Mouse (Mus musculus) lung, embryonic 14.5 days (tissue): ENCODE results near the gene Tmem132e. TPM values are rescaled to one million over a fixed set of nuclear protein-coding genes. Genes with fewer than 3 reads are reported as not detected.

Source experiments
- ATAC-seq: fragments of 200-750 bp; cut with Nextera tagmentation; 2 replicates; pipeline ENCODE4 v1.8.0; 2017; ENCODE audit warnings: mild to moderate bottlenecking, moderate TSS enrichment, moderate library complexity; ENCODE audit not compliant: insufficient read depth
- DNase-seq: peaks from one replicate; pipeline ENCODE4 v3.0.0-alpha.2; 2015
- H3K27ac ChIP-seq: fragments of 300-500 bp; sonication (generic); 2 replicates; pipeline ENCODE4 v1.5.1; 2014; ENCODE audit warnings: low read depth, mild to moderate bottlenecking, moderate library complexity
- H3K27me3 ChIP-seq: fragments of 300-500 bp; sonication (generic); 2 replicates; pipeline ENCODE4 v1.6.1; 2014; ENCODE audit warnings: low read length, control low read depth; ENCODE audit not compliant: insufficient read depth
- H3K36me3 ChIP-seq: fragments of 300-500 bp; sonication (generic); 2 replicates; pipeline ENCODE4 v1.6.1; 2014; ENCODE audit warnings: control low read depth; ENCODE audit not compliant: insufficient read depth
- H3K4me1 ChIP-seq: fragments of 300-500 bp; sonication (generic); 2 replicates; pipeline ENCODE4 v1.6.1; 2014; ENCODE audit warnings: antibody characterized with exemption, control low read depth; ENCODE audit not compliant: insufficient read depth
- H3K4me2 ChIP-seq: fragments of 300-500 bp; sonication (generic); 2 replicates; pipeline ENCODE4 v1.6.1; 2014; ENCODE audit warnings: mild to moderate bottlenecking
- H3K4me3 ChIP-seq: fragments of 300-500 bp; sonication (generic); 2 replicates; pipeline ENCODE4 v1.5.1; 2014; ENCODE audit warnings: low read depth, low read length
- H3K9ac ChIP-seq: fragments of 300-500 bp; sonication (generic); 2 replicates; pipeline ENCODE4 v1.6.1; 2014
- H3K9me3 ChIP-seq: fragments of 300-500 bp; sonication (generic); 2 replicates; pipeline ENCODE4 v1.6.1; 2016; ENCODE audit warnings: low read depth, low read length, control low read depth
- CTCF ChIP-seq: IDR thresholded peaks from 2 replicates; pipeline ENCODE4 v1.5.1; 2016; ENCODE audit warnings: antibody characterized with exemption, low read depth
- WGBS: fragments of 180-500 bp; shearing (Covaris S2); extraction: QIAGEN DNeasy Blood & Tissue Kit; methylation state at CpG from one replicate; pipeline ENCODE4 v1.1.7; 2014; 5-methylcytosine and 5-hydroxymethylcytosine counted together
- polyA plus RNA-seq: library from polyadenylated mRNA; unstranded; fragments of >200 nt; fragmentation: Nextera tagmentation; extraction: Ambion mirVana; gene quantifications from 2 replicates; pipeline ENCODE4 v1.2.1, GENCODE M21; 2014

Gene Tmem132e
- polyA plus RNA-seq, 1 experiment from 2014 or later = 0.33 TPM

- Histone ChIP-seq H3K27ac (no peak overlapping the region), H3K4me3 (no peak overlapping the region), H3K9ac (no peak overlapping the region), H3K9me3 (no peaks in the 10 kb centered on the region), H3K27me3 (no peaks in the 10 kb centered on the region), H3K4me2 (no peak overlapping the region), H3K4me1 (no peaks in the 10 kb centered on the region), H3K36me3 (no peaks in the 10 kb centered on the region)
- 32% methylated on average over 3 of the region's 3 CpGs for WGBS
- ATAC-seq (peak; percentile 35; the same call in 1 of the 2 replicates), DNase-seq (peak; percentile 53)
- TF ChIP-seq CTCF = no peak
These were observed 16.9 kb downstream of the Tmem132e start for GRCm38 (mm10) chr11:82405641-82406040.

- Histone ChIP-seq H3K27ac (no peak overlapping the region), H3K36me3 (no peaks in the 10 kb centered on the region), H3K27me3 (no peaks in the 10 kb centered on the region), H3K4me1 (no peaks in the 10 kb centered on the region), H3K9ac (no peak overlapping the region), H3K4me2 (no peak overlapping the region), H3K9me3 (no peaks in the 10 kb centered on the region), H3K4me3 (no peak overlapping the region)
- 34% methylated on average over 11 of the region's 11 CpGs for WGBS
- no peak for TF ChIP-seq CTCF
- ATAC-seq (no peak), DNase-seq (no peak)
These were observed 17.9 kb downstream of the Tmem132e start for GRCm38 (mm10) chr11:82406358-82407221.

- Histone ChIP-seq H3K27me3 (no peaks in the 10 kb centered on the region), H3K4me1 (no peaks in the 10 kb centered on the region), H3K4me2 (no peak overlapping the region), H3K4me3 (no peak overlapping the region), H3K27ac (no peak overlapping the region), H3K36me3 (no peaks in the 10 kb centered on the region), H3K9ac (no peak overlapping the region), H3K9me3 (no peaks in the 10 kb centered on the region)
- DNase-seq = no peak
- 54% methylated on average over 1 of the region's 1 CpGs for WGBS
- ATAC-seq = no peak
- no peak for TF ChIP-seq CTCF
These were observed 23.8 kb downstream of the Tmem132e start for GRCm38 (mm10) chr11:82412496-82412895.

- ATAC-seq (no peak), DNase-seq (no peak)
- Histone ChIP-seq H3K9me3 (no peaks in the 10 kb centered on the region), H3K4me3 (no peak overlapping the region), H3K9ac (no peak overlapping the region), H3K36me3 (no peaks in the 10 kb centered on the region), H3K4me2 (no peak overlapping the region), H3K27me3 (no peaks in the 10 kb centered on the region), H3K27ac (no peak overlapping the region), H3K4me1 (no peaks in the 10 kb centered on the region)
- TF ChIP-seq CTCF = no peak
- 28% methylated on average over 8 of the region's 9 CpGs for WGBS
These were observed 29.8 kb downstream of the Tmem132e start for GRCm38 (mm10) chr11:82418337-82419041.

- no peaks in the 10 kb centered on the region for H3K36me3 ChIP-seq
- DNase-seq (no peak), ATAC-seq (no peak)
- H3K4me3 ChIP-seq = no peak overlapping the region
- no peak for TF ChIP-seq CTCF
- no peak overlapping the region for H3K9ac ChIP-seq
- no peak overlapping the region for H3K4me2 ChIP-seq
- WGBS = 56% methylated on average over 5 of the region's 5 CpGs
- H3K27ac ChIP-seq = no peak overlapping the region
- no peaks in the 10 kb centered on the region for H3K27me3 ChIP-seq
- no peaks in the 10 kb centered on the region for H3K9me3 ChIP-seq
- no peaks in the 10 kb centered on the region for H3K4me1 ChIP-seq
These were observed 33.2 kb downstream of the Tmem132e start for GRCm38 (mm10) chr11:82421909-82422308.

- no peak overlapping the region for H3K4me2 ChIP-seq
- H3K4me3 ChIP-seq = no peak overlapping the region
- no peaks in the 10 kb centered on the region for H3K27me3 ChIP-seq
- ATAC-seq (no peak), DNase-seq (no peak)
- H3K4me1 ChIP-seq = no peaks in the 10 kb centered on the region
- no peaks in the 10 kb centered on the region for H3K36me3 ChIP-seq
- WGBS = 20% methylated on average over 4 of the region's 4 CpGs
- no peak overlapping the region for H3K27ac ChIP-seq
- no peaks in the 10 kb centered on the region for H3K9me3 ChIP-seq
- no peak for TF ChIP-seq CTCF
- H3K9ac ChIP-seq = no peak overlapping the region
These were observed 34.8 kb downstream of the Tmem132e start for GRCm38 (mm10) chr11:82423521-82423920.

GRCm38 (mm10) chr11:82428801-82429200 is 40.1 kb downstream of the Tmem132e start:
- no peak overlapping the region for H3K4me3 ChIP-seq
- DNase-seq = no peak
- ATAC-seq = no peak
- H3K27ac ChIP-seq = no peak overlapping the region
- peaks cover 16% of the 10 kb centered on the region for H3K27me3 ChIP-seq
- no peaks in the 10 kb centered on the region for H3K4me1 ChIP-seq
- WGBS = 56% methylated on average over 4 of the region's 4 CpGs
- TF ChIP-seq CTCF = no peak
- H3K9ac ChIP-seq = no peak overlapping the region
- H3K4me2 ChIP-seq = no peak overlapping the region
- H3K36me3 ChIP-seq = no peaks in the 10 kb centered on the region
- no peaks in the 10 kb centered on the region for H3K9me3 ChIP-seq
